Mouse (Mus musculus): ENCODE measurements around the gene Entpd7. TPM values are rescaled to one million over a fixed set of nuclear protein-coding genes. Genes with fewer than 3 reads are reported as not detected.

The Entpd7 gene
- polyA plus RNA-seq, 1 experiment = 4.4 TPM

DNA sequence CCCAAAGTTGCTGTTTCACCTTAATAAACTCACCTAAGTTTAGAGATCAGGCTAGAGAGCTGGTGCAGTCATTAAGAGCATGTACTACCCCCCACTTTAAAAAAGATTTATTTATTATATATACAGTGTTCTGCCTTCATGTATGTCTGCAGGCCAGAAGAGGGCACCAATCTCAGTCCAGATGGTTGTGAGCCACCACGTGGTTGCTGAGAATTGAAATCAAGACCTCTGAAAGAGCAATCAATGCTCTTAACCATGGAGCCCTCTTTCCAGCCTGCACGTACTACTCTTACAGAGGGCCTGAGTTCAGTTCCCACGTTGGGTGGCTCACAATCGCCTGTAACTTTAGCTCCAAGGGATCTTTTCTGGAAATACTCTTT lies 22.1 kb upstream of the Entpd7 start:
- Histone ChIP-seq H3K4me3 (replicated peaks; ENCODE audit: control insufficient read depth, low read depth, low read length) (no peak overlapping the region), H3K27ac (ENCODE audit: control insufficient read depth, insufficient read depth, low read depth, low read length, poor library complexity) (no peak overlapping the region), H3K4me1 (ENCODE audit: control insufficient read depth, insufficient read depth, low read length) (peaks cover 2% of the 10 kb centered on the region; the same call in 1 of the 2 replicates)
- 49% methylated on average over 4 of the region's 4 CpGs for WGBS
- TF ChIP-seq CTCF (IDR thresholded peaks at IDR 0.05; ENCODE audit: control insufficient read depth, insufficient read depth, low read length) = peak; percentile 34
- TF ChIP-seq POLR2A (IDR thresholded peaks at IDR 0.05; ENCODE audit: borderline replicate concordance, control insufficient read depth, low read depth, low read length) = no peak

DNA sequence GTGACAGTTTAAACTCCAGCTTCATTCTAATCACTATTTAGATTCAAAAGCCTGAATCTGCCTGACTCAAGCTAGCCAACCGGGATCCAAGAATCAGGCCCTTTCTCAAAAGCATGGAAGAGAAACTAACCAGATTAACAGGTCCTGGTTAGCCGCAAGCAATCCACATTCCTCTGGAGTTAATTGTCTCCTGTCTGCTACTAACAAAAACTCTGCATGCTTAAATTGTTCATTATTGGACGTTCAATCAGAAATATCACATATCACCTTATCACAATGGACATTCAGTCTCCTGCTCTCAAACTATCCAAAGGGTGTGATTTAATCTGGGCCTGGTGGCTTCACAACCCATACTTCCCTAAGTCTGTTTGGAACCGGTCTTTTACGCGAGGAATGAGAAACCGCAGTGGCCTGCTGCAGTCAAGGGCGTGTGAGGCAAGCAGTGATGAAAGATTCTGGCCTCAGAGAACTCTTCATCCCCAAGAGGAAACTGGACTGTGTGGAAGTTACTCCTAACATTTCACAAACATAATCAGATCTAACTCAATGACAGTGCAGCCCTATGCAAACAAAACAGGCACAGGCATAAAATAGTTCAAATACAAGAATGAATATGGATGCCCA lies 20.2 kb upstream of the Entpd7 start:
- H3K4me3 ChIP-seq (replicated peaks; ENCODE audit: control insufficient read depth, low read depth, low read length) = no peak overlapping the region
- 65% methylated on average over 8 of the region's 8 CpGs for WGBS
- peaks cover 4% of the 10 kb centered on the region; the same call in 1 of the 2 replicates for H3K4me1 ChIP-seq (ENCODE audit: control insufficient read depth, insufficient read depth, low read length)
- no peak overlapping the region for H3K27ac ChIP-seq (ENCODE audit: control insufficient read depth, insufficient read depth, low read depth, low read length, poor library complexity)
- TF ChIP-seq CTCF (IDR thresholded peaks at IDR 0.05; ENCODE audit: control insufficient read depth, insufficient read depth, low read length) (no peak), POLR2A (IDR thresholded peaks at IDR 0.05; ENCODE audit: borderline replicate concordance, control insufficient read depth, low read depth, low read length) (no peak)

DNA sequence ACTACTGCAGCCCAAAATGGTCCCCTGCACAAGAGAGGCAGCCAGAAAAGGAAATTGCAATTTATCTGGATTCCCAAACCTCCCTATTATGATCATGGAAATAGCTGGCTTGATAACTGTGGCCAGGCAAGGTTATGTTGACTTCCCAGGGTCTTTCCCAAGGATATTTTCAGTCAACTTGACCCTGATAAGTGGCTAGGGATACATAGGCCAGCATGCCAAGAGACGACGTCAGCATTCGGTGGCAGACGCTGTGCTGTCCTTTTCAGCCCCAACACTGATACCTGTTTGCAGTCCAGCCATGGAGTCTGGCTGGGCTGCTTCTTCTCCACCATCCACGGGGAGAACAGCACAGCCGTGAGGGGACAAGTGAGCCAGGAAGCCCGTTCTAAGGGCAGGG lies 18.4 kb upstream of the Entpd7 start:
- WGBS = 80% methylated on average over 7 of the region's 7 CpGs
- Histone ChIP-seq H3K4me1 (ENCODE audit: control insufficient read depth, insufficient read depth, low read length) (peaks cover 4% of the 10 kb centered on the region; the same call in 1 of the 2 replicates), H3K27ac (ENCODE audit: control insufficient read depth, insufficient read depth, low read depth, low read length, poor library complexity) (no peak overlapping the region), H3K4me3 (replicated peaks; ENCODE audit: control insufficient read depth, low read depth, low read length) (no peak overlapping the region)
- no peak for TF ChIP-seq POLR2A (IDR thresholded peaks at IDR 0.05; ENCODE audit: borderline replicate concordance, control insufficient read depth, low read depth, low read length)
- TF ChIP-seq CTCF (IDR thresholded peaks at IDR 0.05; ENCODE audit: control insufficient read depth, insufficient read depth, low read length) = no peak

GRCm38 (mm10) chr19:43673513-43674315 lies 15.8 kb upstream of the Entpd7 start:
- Histone ChIP-seq H3K27ac (ENCODE audit: control insufficient read depth, insufficient read depth, low read depth, low read length, poor library complexity) (peak overlapping the region; percentile 20), H3K4me1 (ENCODE audit: control insufficient read depth, insufficient read depth, low read length) (peaks cover 4% of the 10 kb centered on the region; the same call in 1 of the 2 replicates), H3K4me3 (replicated peaks; ENCODE audit: control insufficient read depth, low read depth, low read length) (peak overlapping the region; percentile 84)
- WGBS = under 1% methylated on average over 21 of the region's 21 CpGs
- no peak for TF ChIP-seq POLR2A (IDR thresholded peaks at IDR 0.05; ENCODE audit: borderline replicate concordance, control insufficient read depth, low read depth, low read length)
- no peak for TF ChIP-seq CTCF (IDR thresholded peaks at IDR 0.05; ENCODE audit: control insufficient read depth, insufficient read depth, low read length)

- TF ChIP-seq POLR2A (IDR thresholded peaks at IDR 0.05; ENCODE audit: borderline replicate concordance, control insufficient read depth, low read depth, low read length) = no peak
- under 1% methylated on average over 29 of the region's 29 CpGs for WGBS
- Histone ChIP-seq H3K4me1 (ENCODE audit: control insufficient read depth, insufficient read depth, low read length) (peaks cover 4% of the 10 kb centered on the region; the same call in 1 of the 2 replicates), H3K4me3 (replicated peaks; ENCODE audit: control insufficient read depth, low read depth, low read length) (peak overlapping the region; percentile 84), H3K27ac (ENCODE audit: control insufficient read depth, insufficient read depth, low read depth, low read length, poor library complexity) (peak overlapping the region; percentile 57)
These were observed 15.2 kb upstream of the Entpd7 start for GRCm38 (mm10) chr19:43674316-43674689.

DNA sequence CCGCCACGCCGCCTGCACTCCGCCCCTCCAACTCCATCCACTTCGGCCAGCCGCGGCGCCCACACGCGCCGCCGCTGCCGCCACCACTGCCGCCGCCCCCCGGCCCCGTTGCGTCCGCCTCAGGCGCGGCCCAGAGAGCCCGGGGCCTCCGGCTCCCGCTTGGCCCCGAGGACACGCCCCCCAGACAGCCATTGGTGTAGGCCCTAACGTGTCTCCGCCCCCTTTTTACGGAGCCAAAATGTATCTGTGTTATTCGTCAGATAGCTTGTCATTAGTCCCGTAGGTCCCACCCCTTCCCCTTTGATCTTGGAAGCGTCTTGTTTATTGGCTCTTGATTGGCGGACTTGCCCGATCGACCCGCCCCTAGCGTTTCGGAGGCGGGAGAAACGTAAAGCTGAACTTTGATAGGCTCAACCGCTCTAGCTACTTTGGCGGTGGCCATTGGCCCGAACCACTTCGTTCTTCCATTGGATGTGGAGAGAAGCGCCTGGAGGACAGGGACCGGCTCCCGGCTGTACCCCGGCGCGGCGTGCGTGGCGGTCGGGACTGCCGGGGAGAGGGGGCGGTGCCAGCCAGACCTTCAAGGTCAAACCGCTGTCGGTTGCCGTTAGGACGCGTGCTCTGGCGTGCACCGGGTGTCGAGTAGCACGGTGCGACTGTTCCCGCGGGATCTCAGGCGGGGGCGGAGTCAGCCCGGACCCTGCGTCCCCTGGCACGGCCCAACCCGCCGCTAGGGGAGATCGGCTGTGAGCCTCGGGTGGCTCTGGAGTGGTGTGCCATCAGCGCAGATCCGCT lies 14.5 kb upstream of the Entpd7 start, which contains the start of gene Slc25a28:
Gene Slc25a28 (minus strand): TSS at position 152 of the 795 bp plus-strand sequence.
- Histone ChIP-seq H3K4me3 (replicated peaks; ENCODE audit: control insufficient read depth, low read depth, low read length) (peak within 1 kb of the TSS; percentile 84), H3K27ac (ENCODE audit: control insufficient read depth, insufficient read depth, low read depth, low read length, poor library complexity) (peak within 1 kb of the TSS; percentile 96), H3K4me1 (ENCODE audit: control insufficient read depth, insufficient read depth, low read length) (peaks cover 4% of the 10 kb centered on the region; the same call in 1 of the 2 replicates)
- under 1% methylated on average over 79 of the region's 79 CpGs for WGBS
- TF ChIP-seq CTCF (IDR thresholded peaks at IDR 0.05; ENCODE audit: control insufficient read depth, insufficient read depth, low read length) (peak; percentile 66; the same call in 1 of the 2 replicates), POLR2A (IDR thresholded peaks at IDR 0.05; ENCODE audit: borderline replicate concordance, control insufficient read depth, low read depth, low read length) (peak; percentile 98)

DNA sequence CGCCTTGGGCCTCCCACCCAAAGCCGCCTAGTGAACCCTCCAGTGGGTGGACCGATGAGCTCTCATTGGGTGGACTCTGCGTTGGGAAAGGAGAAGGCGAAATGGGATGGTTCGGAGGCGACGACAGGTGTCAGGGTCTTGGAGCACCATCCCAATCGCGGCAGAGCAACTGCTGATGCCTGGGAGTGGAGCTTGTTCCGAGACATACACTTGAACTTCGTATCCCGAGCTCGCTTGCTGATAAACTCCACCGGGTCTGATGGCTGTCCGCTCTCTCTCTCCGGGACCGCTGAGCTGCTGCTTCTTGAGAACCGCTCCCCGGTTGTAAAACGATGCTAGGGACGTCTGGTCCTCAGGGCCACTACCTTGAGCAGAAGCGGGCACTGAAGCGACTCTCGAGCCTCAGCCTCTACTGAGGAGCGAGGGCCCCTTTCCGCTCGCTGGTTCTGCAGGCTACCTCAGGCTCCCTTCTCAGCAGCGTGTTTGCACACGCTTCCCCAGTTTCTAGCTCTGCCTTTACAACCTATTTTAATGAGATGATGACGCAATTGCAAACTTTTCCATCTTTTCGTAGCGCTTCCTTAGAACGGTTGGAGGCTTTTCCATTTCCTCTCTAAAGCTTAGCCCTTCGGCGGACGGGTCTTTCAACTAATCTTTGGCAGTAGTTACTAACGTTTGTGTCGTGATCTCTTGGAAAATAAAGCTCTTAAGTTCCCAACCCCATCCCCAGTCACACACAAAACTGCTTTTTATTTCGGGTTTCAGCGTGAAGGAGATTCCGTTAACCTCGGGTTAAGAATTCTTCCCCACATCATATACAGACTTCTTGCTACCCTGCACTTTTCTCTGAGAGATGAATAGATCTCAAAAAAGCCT lies 13.7 kb upstream of the Entpd7 start:
- under 1% methylated on average over 43 of the region's 43 CpGs for WGBS
- Histone ChIP-seq H3K4me3 (replicated peaks; ENCODE audit: control insufficient read depth, low read depth, low read length) (peak overlapping the region; percentile 83), H3K4me1 (ENCODE audit: control insufficient read depth, insufficient read depth, low read length) (peaks cover 4% of the 10 kb centered on the region; the same call in 1 of the 2 replicates), H3K27ac (ENCODE audit: control insufficient read depth, insufficient read depth, low read depth, low read length, poor library complexity) (peak overlapping the region; percentile 96)
- TF ChIP-seq POLR2A (IDR thresholded peaks at IDR 0.05; ENCODE audit: borderline replicate concordance, control insufficient read depth, low read depth, low read length) (peak; percentile 56; the same call in 1 of the 2 replicates), CTCF (IDR thresholded peaks at IDR 0.05; ENCODE audit: control insufficient read depth, insufficient read depth, low read length) (no peak)
